Mouse (Mus musculus) adrenal gland, postnatal 36 days (tissue): ENCODE measurements at regions not wholly inside any gene's neighbourhood (a gene's known extent, or its start where the extent isn't known, plus 50 kb on each side); places are given as distances from the start of the nearest gene placed in this dataset.

Source experiments
- DNase-seq, 2 experiments: peaks; one replicate each; pipeline ENCODE4 v3.0.0; 2021; ENCODE audit warnings: mixed read lengths in 1 of 2

DNA sequence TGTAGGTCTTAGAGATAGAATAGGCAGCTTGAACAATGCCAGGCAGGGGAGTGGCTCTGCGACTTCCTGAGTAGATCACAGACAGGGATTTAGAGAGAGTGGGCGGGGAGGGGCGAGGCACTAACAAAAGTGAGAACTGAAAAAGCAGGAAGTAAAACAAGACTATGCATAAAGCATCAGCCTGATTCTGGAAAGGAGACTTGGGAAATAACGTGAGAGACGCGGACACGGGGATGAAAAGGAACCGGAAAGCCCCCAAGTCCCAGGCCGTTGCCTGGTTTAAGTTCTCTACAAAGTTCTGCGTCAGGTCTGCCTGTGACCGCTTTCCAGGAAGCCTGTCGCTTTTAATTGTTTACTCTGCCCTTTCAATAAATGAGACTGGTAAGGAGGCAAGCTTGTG lies 86.3 kb downstream of the D16Ertd472e start:
- DNase-seq: peak; percentile 28 to 57

DNA sequence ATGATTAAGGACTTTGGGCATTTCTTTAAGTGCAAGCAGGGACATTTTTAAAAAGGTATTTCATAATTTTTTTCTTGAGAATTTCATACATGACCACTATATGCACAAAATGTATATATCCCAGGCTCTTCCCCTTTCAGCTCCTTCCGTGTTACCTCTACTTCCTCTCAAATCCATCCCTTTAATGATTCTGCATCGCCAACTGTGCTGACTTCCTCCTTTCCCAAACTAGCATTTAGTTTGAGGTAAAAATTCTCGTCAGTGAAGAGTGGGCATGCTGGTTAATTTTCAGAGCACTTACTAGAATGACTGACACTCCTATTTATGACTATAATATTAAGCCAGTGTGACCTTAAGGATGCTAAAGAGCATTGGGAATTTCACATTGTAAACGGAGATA lies 86.9 kb downstream of the D16Ertd472e start:
- no peak for DNase-seq

DNA sequence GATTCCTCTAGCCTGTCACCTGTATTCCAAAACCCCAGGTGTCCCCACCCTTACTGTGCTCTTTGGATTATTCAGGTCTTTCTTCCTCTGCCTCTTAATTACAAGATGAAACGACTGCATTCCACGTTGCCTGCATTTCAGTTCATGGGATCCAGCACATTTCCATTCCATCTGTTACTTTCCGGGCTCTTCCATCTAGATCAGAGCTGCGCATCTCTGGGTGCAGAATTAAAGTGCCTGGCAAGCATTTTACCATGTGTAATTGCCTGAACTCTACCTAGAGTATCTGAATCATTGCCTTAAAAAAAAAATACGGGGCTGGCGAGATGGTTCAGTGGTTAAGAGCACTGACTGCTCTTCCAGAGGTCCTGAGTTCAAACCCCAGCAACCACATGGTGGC lies 90.0 kb downstream of the D16Ertd472e start:
- no peak for DNase-seq

DNA sequence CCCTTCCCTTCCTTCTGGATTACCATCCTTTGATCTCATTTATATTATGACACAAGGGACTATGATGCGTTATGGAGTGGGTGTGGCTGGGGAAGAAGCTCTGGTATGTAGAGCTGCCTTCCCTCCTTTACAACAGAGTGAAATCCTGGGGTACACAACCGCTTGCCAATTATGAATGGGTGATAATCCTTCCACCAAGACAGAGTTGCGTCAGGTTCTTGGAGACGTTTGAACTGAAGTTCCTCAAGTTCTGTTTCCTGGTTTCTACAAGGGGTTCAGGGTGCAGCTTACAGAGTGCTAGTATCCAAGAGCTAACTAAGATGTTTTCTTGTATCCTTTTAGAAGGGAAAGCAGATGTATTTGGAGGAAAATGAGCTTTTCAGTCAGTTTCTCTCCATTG lies 92.2 kb downstream of the D16Ertd472e start:
- DNase-seq: no peak

DNA sequence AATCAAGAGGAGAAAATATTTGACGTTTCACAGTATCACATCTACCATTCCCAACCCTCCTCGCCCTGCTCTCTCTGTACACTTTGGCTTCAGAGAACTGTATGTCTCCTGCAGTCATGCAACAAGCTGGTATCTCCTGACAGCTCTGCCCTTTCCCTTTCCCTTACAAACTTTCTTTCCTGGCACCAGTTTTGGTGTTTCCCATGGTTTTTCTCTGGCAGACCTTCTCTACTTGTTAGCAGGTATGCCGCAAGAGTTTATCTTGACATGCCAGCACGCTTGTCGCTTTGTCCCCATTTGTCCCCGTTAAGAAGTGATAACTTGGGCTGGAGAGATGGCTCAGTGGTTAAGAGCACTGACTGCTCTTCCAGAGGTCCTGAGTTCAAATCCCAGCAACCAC lies 94.9 kb downstream of the D16Ertd472e start:
- no peak for DNase-seq

DNA sequence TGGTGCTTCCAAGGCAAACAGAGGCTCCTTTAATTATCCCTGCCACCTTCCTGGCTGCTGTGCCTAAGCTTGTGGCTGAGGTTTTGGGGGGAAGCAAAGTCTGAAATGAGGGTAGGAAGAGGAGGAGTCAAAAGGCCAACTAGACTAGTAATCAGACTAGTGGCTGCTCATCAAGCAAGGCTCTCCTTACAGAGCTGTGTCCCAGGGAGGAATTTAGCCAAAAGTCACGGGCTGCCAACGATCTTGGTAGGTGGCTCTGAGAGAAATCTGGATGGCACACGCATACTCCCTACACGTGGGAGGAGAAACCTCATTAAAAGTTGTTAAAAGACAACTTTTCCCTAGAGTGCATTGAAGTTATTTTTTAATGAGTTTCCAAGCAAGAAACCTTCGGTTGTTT lies 95.4 kb downstream of the D16Ertd472e start:
- peak; percentile 19 to 20 for DNase-seq

DNA sequence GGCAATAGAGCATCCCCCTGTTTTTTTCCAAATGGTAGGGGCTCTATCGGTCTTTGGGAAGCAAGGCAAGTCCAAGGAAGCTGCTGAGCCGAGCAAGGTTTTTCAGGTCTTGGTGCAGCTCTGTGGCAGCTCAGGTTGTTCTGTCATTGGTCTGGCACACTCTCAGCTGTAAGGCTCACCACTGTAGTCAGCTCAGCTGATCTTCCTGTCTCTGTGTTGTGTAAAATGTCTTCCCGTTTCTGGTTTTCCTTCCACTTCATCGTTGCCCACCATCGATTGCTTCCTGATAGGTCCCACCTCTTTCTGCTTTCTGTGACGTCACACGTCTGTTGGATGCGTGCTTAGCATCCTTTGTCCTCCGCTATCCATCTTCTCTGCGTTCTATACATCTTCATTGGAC lies 96.2 kb downstream of the D16Ertd472e start:
- DNase-seq: no peak

DNA sequence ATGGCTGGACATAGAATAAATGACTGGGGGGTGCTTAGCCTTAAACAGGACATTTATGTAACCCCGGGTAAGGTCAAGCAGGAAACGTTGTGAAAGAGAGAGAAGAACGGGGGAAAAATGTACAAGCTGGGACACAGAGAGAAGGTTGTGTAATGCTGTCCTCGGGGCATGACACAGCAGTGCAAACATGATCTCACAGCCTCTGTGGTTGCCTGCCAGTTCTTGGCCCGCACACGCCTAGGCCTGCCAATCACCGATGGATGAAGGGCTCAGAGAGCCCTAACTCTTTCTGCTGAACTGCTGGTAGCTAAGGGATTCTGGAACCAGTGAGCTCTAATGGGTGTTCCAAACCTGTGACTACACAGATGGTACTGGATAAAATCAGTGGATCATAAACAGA lies 96.5 kb upstream of the Btg3 start:
- peak; percentile 71 to 81 for DNase-seq

DNA sequence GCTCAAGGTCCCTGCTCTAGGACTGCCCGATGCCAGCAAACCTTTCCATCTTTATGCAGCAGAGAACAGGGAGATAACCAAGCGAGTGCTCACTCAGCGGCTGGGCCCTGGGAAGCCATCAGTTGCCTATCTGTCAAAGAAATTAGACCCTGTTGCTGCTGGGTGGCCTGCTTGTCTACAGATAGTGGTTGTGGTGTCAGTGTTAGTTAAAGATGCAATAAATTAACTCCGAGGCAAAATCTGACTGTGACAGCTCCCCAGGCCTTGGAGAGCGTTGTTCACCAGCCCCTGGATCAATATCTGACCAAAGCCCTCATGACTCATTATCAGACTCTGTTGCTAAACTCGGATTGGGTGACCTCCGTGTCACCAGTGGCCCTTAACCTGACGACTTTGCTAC lies 83.0 kb upstream of the Btg3 start:
- peak; percentile 53 for DNase-seq

DNA sequence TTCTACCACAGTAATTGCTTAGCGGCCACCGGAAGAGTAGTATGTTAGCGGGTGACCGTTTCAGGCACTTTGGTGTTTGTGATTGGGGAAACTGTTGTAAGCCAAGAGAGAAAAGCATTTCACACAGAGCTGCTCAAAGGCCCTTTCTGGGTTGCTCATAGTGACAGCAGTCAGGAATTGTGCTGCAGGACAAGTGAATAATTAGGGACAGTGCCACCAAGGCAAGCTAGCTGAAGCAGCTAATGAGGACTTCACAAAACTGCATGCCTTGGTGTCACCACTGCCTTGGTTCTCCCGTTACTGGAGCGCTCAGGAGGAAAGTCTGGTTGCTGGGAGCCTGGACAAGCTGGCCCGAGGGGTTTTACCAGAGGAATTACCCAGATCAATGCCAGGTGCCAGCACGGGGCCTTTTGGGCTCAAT lies 80.7 kb upstream of the Btg3 start:
- DNase-seq: no peak

DNA sequence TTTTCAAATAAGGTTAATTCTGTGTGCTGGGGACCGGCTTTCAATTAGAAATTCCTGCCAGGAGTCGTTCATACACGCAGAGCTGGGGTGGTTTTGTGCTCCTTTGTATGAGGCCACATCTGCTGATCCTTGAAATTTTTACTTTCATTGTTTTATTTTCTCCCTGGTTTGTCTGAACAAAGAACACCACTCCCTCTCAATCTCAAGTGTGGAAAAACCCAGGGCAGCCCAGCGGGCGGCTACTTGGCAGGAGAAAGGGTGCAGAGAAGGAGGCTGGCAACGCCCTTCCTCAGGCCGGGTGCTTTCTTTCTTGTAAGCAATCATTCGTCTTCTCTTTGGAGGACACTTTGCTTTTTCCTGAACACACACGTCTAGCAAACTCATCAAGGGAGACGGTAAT lies 79.4 kb upstream of the Btg3 start:
- peak in 1 of 2 experiments; percentile 16 for DNase-seq

DNA sequence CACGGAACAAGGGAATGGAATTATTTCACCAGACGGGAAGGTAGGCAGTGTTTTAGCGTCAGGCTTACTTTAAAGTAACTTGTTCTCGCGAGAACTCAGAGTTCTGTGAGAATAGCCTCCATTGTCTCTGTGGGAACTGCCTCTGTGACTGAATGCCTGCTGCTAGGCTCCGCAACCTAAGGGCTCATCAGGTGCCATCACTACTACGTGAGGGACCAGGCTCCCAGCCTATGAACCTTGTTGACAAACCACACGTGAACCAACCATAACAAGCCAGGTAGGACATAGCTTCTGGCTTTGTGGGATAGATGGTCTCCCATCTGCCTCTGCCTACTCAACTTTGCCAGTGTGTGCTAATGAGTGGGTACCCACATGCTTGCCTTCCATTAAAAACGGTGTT lies 77.5 kb upstream of the Btg3 start:
- DNase-seq: no peak

DNA sequence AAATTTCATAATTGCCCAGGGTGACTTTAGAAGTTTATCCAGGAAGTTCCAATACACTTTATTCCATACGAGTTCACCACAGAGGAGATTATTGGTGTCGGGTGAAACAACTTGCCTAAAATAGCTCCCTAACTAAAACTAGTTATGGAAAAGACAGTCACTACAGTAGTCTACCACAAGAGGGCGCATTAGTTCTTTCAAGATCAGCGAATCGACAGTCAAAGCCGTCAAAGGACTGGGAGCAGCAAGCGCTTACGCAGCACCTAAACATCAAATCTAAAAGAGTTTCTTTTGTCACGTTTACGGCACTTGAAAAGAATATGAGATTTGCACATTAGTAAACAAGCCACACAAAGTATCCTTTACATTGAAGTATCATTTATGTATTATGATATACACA lies 75.3 kb upstream of the Btg3 start:
- DNase-seq: peak; percentile 40 to 59

DNA sequence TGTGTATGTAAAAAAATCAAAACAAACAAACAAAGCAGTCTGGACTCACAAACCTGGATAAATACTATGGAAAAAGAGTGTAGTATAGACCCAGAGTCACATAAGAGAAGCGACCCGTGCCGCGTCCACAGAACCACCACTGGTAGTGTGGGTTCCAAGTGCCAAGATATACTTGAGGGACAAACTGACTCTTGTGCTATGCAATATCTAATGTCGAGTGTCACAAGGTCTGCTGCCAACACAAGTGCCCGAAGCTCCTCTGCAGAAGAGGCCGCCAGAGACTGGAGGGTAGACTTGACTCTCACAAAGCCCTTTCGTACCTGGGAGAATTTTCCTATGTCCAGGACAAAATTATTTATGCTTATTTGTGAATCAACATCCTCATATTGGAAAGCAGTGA lies 74.8 kb upstream of the Btg3 start:
- DNase-seq: no peak

DNA sequence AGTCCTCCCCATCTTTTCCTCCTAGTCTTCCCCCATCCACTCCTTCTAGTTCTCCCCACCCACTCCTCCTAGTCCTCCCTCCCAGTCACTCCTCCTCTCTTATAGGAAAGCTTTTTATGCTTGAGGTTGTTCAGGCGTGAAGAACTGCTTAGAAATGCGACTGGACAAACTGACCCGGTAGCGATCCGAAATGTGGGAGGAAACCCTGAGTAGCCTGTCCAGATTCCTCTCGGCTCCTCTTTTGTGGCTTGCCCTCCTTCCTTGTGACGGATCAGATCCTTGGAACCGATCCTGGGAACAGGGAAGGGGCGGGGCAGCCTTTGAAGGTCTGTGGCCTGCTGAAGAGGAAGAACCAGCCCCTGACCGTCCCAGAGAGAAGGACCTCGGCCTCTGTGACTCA lies 74.3 kb upstream of the Btg3 start:
- DNase-seq: peak; percentile 86 to 89

DNA sequence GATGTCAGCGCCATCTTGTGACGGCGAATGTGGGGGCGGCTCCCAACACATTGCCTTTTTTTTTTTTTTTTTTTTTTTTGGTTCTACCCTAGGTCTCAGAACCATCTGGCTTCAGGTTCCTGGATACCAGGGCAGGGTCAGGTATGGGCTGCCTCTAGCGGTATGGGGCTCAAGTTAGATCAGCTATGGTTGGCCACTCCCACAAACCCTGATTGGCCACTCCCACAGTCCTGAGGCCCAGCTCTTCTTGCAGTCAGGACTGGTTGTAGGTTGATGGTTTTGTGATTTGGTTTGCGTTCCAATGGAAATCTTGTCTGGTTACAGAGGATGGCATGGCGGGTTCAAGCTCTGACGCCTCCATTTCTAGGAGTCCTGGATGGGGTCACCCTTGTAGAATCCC lies 72.2 kb upstream of the Btg3 start:
- no peak for DNase-seq

DNA sequence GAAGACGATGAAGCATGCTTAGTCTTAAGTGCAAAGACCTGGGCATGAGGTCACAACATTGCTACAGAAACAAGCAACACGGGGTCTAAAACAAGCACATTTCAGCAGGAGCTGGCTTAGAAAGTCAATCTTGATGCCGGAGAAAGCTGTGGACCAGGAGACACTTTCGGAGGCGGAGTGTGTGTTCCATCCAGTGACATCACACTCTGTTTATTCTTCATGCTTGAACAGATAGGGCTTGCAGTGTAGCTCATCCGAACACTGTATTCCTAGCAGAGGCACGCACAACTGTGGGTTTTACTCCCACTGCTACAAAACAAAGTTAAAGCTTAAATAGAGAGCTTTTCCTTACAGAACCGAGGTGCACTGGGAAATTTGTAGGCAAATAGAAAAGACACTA lies 66.3 kb upstream of the Btg3 start:
- DNase-seq: no peak

DNA sequence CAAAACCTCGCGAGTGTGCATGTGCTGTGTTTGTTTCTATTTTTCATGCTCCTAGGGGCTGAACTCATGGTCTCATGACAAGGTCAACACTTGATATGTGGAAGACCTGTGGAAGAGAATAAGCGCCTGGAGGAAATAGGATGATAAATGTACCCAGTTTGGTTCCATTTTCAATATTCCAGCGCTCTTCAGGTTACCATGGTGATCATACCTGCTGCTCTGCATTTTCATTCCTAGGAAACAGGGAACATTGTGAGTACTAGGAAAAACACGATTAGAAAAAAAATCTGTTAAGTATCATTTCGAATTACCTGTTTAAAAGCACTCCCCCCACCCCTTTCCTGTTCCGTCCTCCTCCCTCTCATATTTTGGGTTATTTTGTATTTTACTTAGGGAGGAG lies 65.8 kb upstream of the Btg3 start:
- DNase-seq: no peak

DNA sequence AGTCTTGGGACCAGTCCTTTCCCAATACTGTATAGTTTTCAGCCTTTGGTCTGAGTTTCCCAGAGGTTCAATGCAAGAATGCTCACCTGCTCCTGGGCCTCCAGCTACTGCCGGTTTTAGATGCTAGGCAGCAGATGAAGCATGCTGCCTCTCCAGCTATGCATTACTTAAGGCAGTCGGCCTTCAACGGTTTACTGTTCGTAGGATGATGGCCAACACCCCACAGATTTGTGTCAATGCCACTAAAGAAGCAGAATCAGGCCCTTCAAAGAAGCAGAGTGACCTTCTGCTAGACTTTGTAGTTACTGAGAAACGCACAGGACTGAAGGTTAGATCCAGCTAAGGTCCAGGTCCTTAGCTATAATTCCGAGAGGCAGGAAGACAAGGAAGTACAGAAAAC lies 65.0 kb upstream of the Btg3 start:
- DNase-seq: no peak

DNA sequence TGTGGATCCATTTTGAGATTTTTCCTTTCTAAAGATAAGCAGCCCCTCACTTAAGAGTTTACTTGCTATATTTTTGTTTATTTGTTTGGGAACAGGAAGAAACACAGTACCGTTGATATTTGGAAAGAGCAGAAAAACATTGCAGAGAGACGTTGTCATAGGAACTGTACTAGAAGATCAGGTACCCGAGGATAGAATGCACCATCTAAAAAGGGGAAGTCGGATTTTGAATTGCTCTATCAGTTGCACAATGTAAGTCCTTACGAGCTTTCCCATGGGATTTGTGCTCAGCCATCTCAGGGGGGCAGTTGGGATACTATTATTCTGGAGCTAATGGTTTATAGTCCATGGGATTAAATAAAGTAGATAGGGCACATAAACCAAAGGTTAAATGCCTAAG lies 58.7 kb upstream of the Btg3 start:
- no peak for DNase-seq

DNA sequence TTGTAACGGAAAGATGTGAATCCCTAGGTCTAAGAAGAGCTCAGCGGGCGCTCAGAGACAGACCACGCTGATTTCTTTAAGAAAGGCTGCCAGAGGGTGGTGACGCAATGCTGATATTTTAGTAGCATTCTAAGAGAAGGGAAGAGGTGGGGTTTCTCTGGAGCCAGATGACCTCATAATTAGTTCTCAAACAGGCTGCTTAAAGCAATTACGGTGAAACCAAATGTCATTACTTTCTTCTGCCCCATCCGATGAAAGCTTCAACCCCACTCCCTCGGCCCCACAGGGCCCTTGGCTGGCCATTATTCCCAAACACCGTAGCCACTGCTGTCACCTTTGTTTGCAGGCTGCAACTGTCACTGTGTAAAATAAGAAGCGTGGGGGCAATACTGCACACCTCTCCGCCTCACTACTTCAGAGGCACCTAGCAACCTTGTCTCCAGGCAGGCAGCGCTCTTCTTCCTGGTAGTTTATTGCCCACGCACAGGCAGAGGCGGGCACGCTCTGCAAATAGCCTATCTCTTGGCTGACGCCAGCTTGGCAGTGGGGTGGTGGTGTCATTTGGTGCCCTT lies 50.6 kb upstream of the Btg3 start:
- DNase-seq: peak; percentile 43 to 61
